Mouse (Mus musculus) C2C12 (cell line): Measurements from ENCODE around the gene Tmigd1.

Experiments used
- CTCF ChIP-seq: IDR thresholded peaks from one replicate; pipeline ENCODE4 v1.5.1; 2011; ENCODE audit not compliant: control insufficient read depth, insufficient read depth, insufficient read length
- MAX ChIP-seq: IDR thresholded peaks from one replicate; pipeline ENCODE4 v1.6.1; 2011; ENCODE audit warnings: mild to moderate bottlenecking, control low read depth
- MYOG ChIP-seq: IDR thresholded peaks from one replicate; pipeline ENCODE4 v1.6.1; 2011; ENCODE audit not compliant: control insufficient read depth, insufficient read length; ENCODE audit errors: extremely low read depth
- USF1 ChIP-seq: IDR thresholded peaks from one replicate; pipeline ENCODE4 v1.6.1; 2011; ENCODE audit warnings: low read depth, mild to moderate bottlenecking, control low read depth, moderate library complexity

- TF ChIP-seq CTCF (no peak), USF1 (no peak), MAX (no peak), MYOG (no peak)
These were observed at the start of gene Tmigd1 for GRCm38 (mm10) chr11:76901579-76902361.
